Mouse (Mus musculus) heart, embryonic 11.5 days (tissue): ENCODE measurements around the gene Tmem270. TPM values are rescaled to one million over a fixed set of nuclear protein-coding genes. Genes with fewer than 3 reads are reported as not detected.
A peak's percentile ranks its signal among the peaks of the same experiment; 100 is the strongest.

Source experiments
- ATAC-seq: fragments of 200-750 bp; cut with Nextera tagmentation; replicated peaks from 2 replicates; pipeline ENCODE4 v1.8.0; 2017; ENCODE audit warnings: moderate library complexity; ENCODE audit not compliant: insufficient number of reproducible peaks, low FRiP score, low TSS enrichment
- H3K27ac ChIP-seq: fragments of 300-500 bp; sonication (generic); 2 replicates; pipeline ENCODE4 v1.5.1; 2014; ENCODE audit warnings: mild to moderate bottlenecking, low read depth, low read length
- H3K27me3 ChIP-seq: fragments of 300-500 bp; sonication (generic); 2 replicates; pipeline ENCODE4 v1.6.1; 2014; ENCODE audit warnings: mild to moderate bottlenecking, low read length, mixed read lengths; ENCODE audit not compliant: control insufficient read depth, insufficient read depth
- H3K36me3 ChIP-seq: fragments of 300-500 bp; sonication (generic); 2 replicates; pipeline ENCODE4 v1.6.1; 2014; ENCODE audit warnings: mild to moderate bottlenecking, low read length, moderate library complexity, mixed read lengths; ENCODE audit not compliant: control insufficient read depth, insufficient read depth
- H3K4me1 ChIP-seq: fragments of 300-500 bp; sonication (generic); 2 replicates; pipeline ENCODE4 v1.6.1; 2014; ENCODE audit warnings: low read length; ENCODE audit not compliant: control insufficient read depth, insufficient read depth
- H3K4me2 ChIP-seq: fragments of 300-500 bp; sonication (generic); 2 replicates; pipeline ENCODE4 v1.6.1; 2014; ENCODE audit warnings: mild to moderate bottlenecking, moderate library complexity
- H3K4me3 ChIP-seq: fragments of 300-500 bp; sonication (generic); 2 replicates; pipeline ENCODE4 v1.5.1; 2014; ENCODE audit warnings: low read depth, low read length
- H3K9ac ChIP-seq: fragments of 300-500 bp; sonication (generic); 2 replicates; pipeline ENCODE4 v1.6.1; 2014; ENCODE audit warnings: mild to moderate bottlenecking, low read depth, low read length, moderate library complexity
- H3K9me3 ChIP-seq: fragments of 300-500 bp; sonication (generic); replicated peaks from 2 replicates; pipeline ENCODE4 v1.6.1; 2016; ENCODE audit warnings: low read length; ENCODE audit not compliant: control insufficient read depth
- WGBS: fragments of 180-500 bp; shearing (Covaris S2); extraction: QIAGEN DNeasy Blood & Tissue Kit; methylation state at CpG from one replicate; pipeline ENCODE4 v1.1.7; 2014; ENCODE audit not compliant: insufficient replicate concordance; 5-methylcytosine and 5-hydroxymethylcytosine counted together
- polyA plus RNA-seq: library from polyadenylated mRNA; unstranded; fragments of >200 nt; fragmentation: Nextera tagmentation; extraction: Ambion mirVana; gene quantifications from 2 replicates; pipeline ENCODE4 v1.2.1, GENCODE M21; 2014

Gene Tmem270
- polyA plus RNA-seq, result not detected in 2 replicates

- H3K27me3 ChIP-seq, result 0 out of 2 replicates have a peak, but pooled peaks cover 3% of the 10 kb centered on the region
- WGBS, result 79% methylated on average over 6 of the region's 6 CpGs
- ATAC-seq, result no peak
- no peak within 1 kb of the TSS for H3K9ac ChIP-seq
- H3K4me2 ChIP-seq, result no peak within 1 kb of the TSS
- no peaks in the 10 kb centered on the region for H3K4me1 ChIP-seq
- no peak within 1 kb of the TSS for H3K27ac ChIP-seq
- no peaks in the 10 kb centered on the region for H3K36me3 ChIP-seq
- H3K9me3 ChIP-seq, result no peaks in the 10 kb centered on the region
- no peak within 1 kb of the TSS for H3K4me3 ChIP-seq
Observed at GRCm38 (mm10) chr5:134906633-134907032, at the start of gene Tmem270. Gene Tmem270 (minus strand): TSS chr5:134906733.

- Histone ChIP-seq H3K36me3 (no peaks in the 10 kb centered on the region), H3K9me3 (no peaks in the 10 kb centered on the region), H3K4me3 (no peak overlapping the region), H3K27ac (no peak overlapping the region), H3K4me2 (no peak overlapping the region), H3K9ac (no peak overlapping the region), H3K4me1 (peaks cover 12% of the 10 kb centered on the region), H3K27me3 (no peaks in the 10 kb centered on the region)
- 58% methylated on average over 5 of the region's 5 CpGs for WGBS
- no peak for ATAC-seq
Observed at GRCm38 (mm10) chr5:134955491-134955890, 49.0 kb upstream of the Tmem270 start.

- peak overlapping the region; percentile 29; the same call in 1 of the 2 replicates for H3K9ac ChIP-seq
- no peaks in the 10 kb centered on the region for H3K9me3 ChIP-seq
- 7% methylated on average over 19 of the region's 19 CpGs for WGBS
- H3K4me1 ChIP-seq, result peaks cover 20% of the 10 kb centered on the region
- H3K4me3 ChIP-seq, result 0 out of 2 replicates have a peak overlapping the region, but pooled peaks have one; percentile 19
- ATAC-seq, result peak; percentile 55
- H3K27me3 ChIP-seq, result peaks cover 9% of the 10 kb centered on the region
- H3K4me2 ChIP-seq, result peak overlapping the region; percentile 56
- no peaks in the 10 kb centered on the region for H3K36me3 ChIP-seq
- peak overlapping the region; percentile 38; the same call in 1 of the 2 replicates for H3K27ac ChIP-seq
Observed at GRCm38 (mm10) chr5:134951053-134951884, 44.7 kb upstream of the Tmem270 start.

- H3K9me3 ChIP-seq, result no peaks in the 10 kb centered on the region
- WGBS, result 48% methylated on average over 4 of the region's 4 CpGs
- ATAC-seq, result no peak
- no peaks in the 10 kb centered on the region for H3K36me3 ChIP-seq
- peaks cover 24% of the 10 kb centered on the region for H3K4me1 ChIP-seq
- no peak overlapping the region for H3K4me3 ChIP-seq
- peaks cover 25% of the 10 kb centered on the region for H3K27me3 ChIP-seq
- H3K9ac ChIP-seq, result no peak overlapping the region
- no peak overlapping the region for H3K4me2 ChIP-seq
- H3K27ac ChIP-seq, result no peak overlapping the region
Observed at GRCm38 (mm10) chr5:134948085-134948439, 41.5 kb upstream of the Tmem270 start.

GRCm38 (mm10) chr5:134947420-134948084 lies 41.0 kb upstream of the Tmem270 start:
- peaks cover 24% of the 10 kb centered on the region for H3K4me1 ChIP-seq
- 53% methylated on average over 5 of the region's 5 CpGs for WGBS
- peaks cover 25% of the 10 kb centered on the region for H3K27me3 ChIP-seq

GRCm38 (mm10) chr5:134946857-134947255 lies 40.3 kb upstream of the Tmem270 start, which contains the start of gene Cldn4:
Gene Cldn4 (minus strand): TSS chr5:134946934.
- peaks cover 23% of the 10 kb centered on the region for H3K4me1 ChIP-seq
- 13% methylated on average over 11 of the region's 11 CpGs for WGBS
- peak within 1 kb of the TSS; percentile 24 for H3K4me3 ChIP-seq
- ATAC-seq, result no peak
- H3K9me3 ChIP-seq, result no peaks in the 10 kb centered on the region
- peaks cover 25% of the 10 kb centered on the region for H3K27me3 ChIP-seq
- peak within 1 kb of the TSS; percentile 45 for H3K4me2 ChIP-seq
- H3K36me3 ChIP-seq, result no peaks in the 10 kb centered on the region
- no peak within 1 kb of the TSS for H3K27ac ChIP-seq
- no peak within 1 kb of the TSS for H3K9ac ChIP-seq

More at GRCm38 (mm10) chr5:134947420-134948084, 41.0 kb upstream of the Tmem270 start:
- Histone ChIP-seq H3K36me3 (no peaks in the 10 kb centered on the region), H3K4me3 (no peak overlapping the region), H3K27ac (no peak overlapping the region), H3K9ac (no peak overlapping the region), H3K9me3 (no peaks in the 10 kb centered on the region), H3K4me2 (no peak overlapping the region)
- ATAC-seq, result no peak

GRCm38 (mm10) chr5:134946063-134946856 lies 39.7 kb upstream of the Tmem270 start:
- no peak overlapping the region for H3K27ac ChIP-seq
- H3K9ac ChIP-seq, result no peak overlapping the region

GRCm38 (mm10) chr5:134945266-134945959 lies 38.9 kb upstream of the Tmem270 start:
- H3K27me3 ChIP-seq, result peaks cover 25% of the 10 kb centered on the region
- H3K9me3 ChIP-seq, result no peaks in the 10 kb centered on the region
- H3K4me1 ChIP-seq, result peaks cover 12% of the 10 kb centered on the region
- no peak overlapping the region for H3K4me3 ChIP-seq
- 54% methylated on average over 16 of the region's 19 CpGs for WGBS
- no peak overlapping the region for H3K9ac ChIP-seq
- no peak overlapping the region for H3K27ac ChIP-seq
- ATAC-seq, result no peak
- no peak overlapping the region; the same call in 1 of the 2 replicates for H3K4me2 ChIP-seq
- H3K36me3 ChIP-seq, result no peaks in the 10 kb centered on the region

More at GRCm38 (mm10) chr5:134946063-134946856, 39.7 kb upstream of the Tmem270 start:
- H3K27me3 ChIP-seq, result peaks cover 25% of the 10 kb centered on the region
- H3K36me3 ChIP-seq, result no peaks in the 10 kb centered on the region
- WGBS, result 21% methylated on average over 43 of the region's 43 CpGs
- H3K9me3 ChIP-seq, result no peaks in the 10 kb centered on the region
- no peak for ATAC-seq
- H3K4me2 ChIP-seq, result peak overlapping the region; percentile 45
- H3K4me3 ChIP-seq, result peak overlapping the region; percentile 24
- H3K4me1 ChIP-seq, result peaks cover 17% of the 10 kb centered on the region
